Mouse (Mus musculus) forebrain, embryonic 11.5 days (tissue): Measurements from ENCODE around the gene Sdk1. TPM values are rescaled to one million over a fixed set of nuclear protein-coding genes. Genes with fewer than 3 reads are reported as not detected.

Experiments
- ATAC-seq: fragments of 200-750 bp; cut with Nextera tagmentation; replicated peaks from 2 replicates; pipeline ENCODE4 v1.8.0; 2017; ENCODE audit warnings: moderate TSS enrichment; ENCODE audit not compliant: low FRiP score
- DNase-seq: peaks from one replicate; pipeline ENCODE4 v3.0.0-alpha.2; 2017; ENCODE audit warnings: low spot score
- H3K27ac ChIP-seq: fragments of 300-500 bp; sonication (generic); 2 replicates; pipeline ENCODE4 v1.5.1; 2014; ENCODE audit warnings: low read depth, low read length
- H3K27me3 ChIP-seq: fragments of 300-500 bp; sonication (generic); 2 replicates; pipeline ENCODE4 v1.6.1; 2014; ENCODE audit warnings: mild to moderate bottlenecking, low read length, mixed read lengths; ENCODE audit not compliant: control insufficient read depth, insufficient read depth
- H3K36me3 ChIP-seq: fragments of 300-500 bp; sonication (generic); 2 replicates; pipeline ENCODE4 v1.6.1; 2014; ENCODE audit warnings: mild to moderate bottlenecking, low read length, moderate library complexity, mixed read lengths; ENCODE audit not compliant: control insufficient read depth, insufficient read depth
- H3K4me1 ChIP-seq: fragments of 300-500 bp; sonication (generic); replicated peaks from 2 replicates; pipeline ENCODE4 v1.6.1; 2014; ENCODE audit warnings: low read length, mixed read lengths; ENCODE audit not compliant: control insufficient read depth, insufficient read depth
- H3K4me2 ChIP-seq: fragments of 300-500 bp; sonication (generic); 2 replicates; pipeline ENCODE4 v1.6.1; 2014; ENCODE audit warnings: low read depth, mild to moderate bottlenecking, low read length, moderate library complexity, mixed read lengths; ENCODE audit not compliant: severe bottlenecking
- H3K4me3 ChIP-seq: fragments of 300-500 bp; sonication (generic); 2 replicates; pipeline ENCODE4 v1.5.1; 2014; ENCODE audit warnings: low read depth, low read length
- H3K9ac ChIP-seq: fragments of 300-500 bp; sonication (generic); 2 replicates; pipeline ENCODE4 v1.6.1; 2014; ENCODE audit warnings: low read length
- H3K9me3 ChIP-seq: fragments of 300-500 bp; sonication (generic); 2 replicates; pipeline ENCODE4 v1.6.1; 2016; ENCODE audit warnings: low read length, mixed read lengths; ENCODE audit not compliant: control insufficient read depth
- WGBS: fragments of 180-500 bp; shearing (Covaris S2); extraction: QIAGEN DNeasy Blood & Tissue Kit; methylation state at CpG from one replicate; pipeline ENCODE4 v1.1.7; 2014; 5-methylcytosine and 5-hydroxymethylcytosine counted together
- polyA plus RNA-seq: library from polyadenylated mRNA; unstranded; fragments of >200 nt; fragmentation: Nextera tagmentation; extraction: Ambion mirVana; gene quantifications from 2 replicates; pipeline ENCODE4 v1.2.1, GENCODE M21; 2014

Sdk1 gene
- polyA plus RNA-seq, 1 experiment from 2014 or later = 0.64 TPM

DNA sequence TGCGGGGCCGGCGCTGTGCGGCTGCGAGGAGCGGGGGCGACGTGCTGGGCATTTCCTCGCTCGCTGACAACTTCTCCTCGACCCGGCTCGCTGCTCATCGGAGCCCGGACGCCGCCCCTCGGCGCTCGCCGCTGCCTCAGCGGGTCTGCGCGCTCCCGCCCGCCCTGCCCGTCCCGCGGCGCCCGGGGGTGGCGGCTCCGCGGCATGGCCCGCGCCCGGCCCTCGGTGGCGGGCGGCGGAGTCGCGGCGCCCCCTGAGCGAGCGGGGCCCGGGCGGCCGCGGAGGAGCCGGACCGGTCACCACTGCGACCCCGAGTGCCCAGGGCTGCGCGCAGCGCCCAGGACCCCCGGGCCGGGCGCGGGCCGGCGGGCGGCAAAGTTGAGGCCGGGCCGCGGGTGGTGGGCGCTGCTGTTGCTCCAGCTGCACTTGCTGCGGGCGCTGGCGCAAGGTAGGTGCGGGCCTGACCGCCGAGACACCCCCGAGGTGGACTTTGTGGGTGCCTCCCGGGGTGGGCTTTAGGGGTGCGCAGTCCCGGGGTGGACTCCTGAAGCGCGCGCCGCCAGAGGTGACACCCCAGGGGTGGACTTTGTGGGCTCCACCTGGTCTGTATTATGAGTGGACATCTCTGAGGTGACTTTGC, 475 bp downstream of the Sdk1 start:
- ATAC-seq = peak; percentile 67; the same call in 1 of the 2 replicates
- peaks cover 32% of the 10 kb centered on the region for H3K27me3 ChIP-seq

DNA sequence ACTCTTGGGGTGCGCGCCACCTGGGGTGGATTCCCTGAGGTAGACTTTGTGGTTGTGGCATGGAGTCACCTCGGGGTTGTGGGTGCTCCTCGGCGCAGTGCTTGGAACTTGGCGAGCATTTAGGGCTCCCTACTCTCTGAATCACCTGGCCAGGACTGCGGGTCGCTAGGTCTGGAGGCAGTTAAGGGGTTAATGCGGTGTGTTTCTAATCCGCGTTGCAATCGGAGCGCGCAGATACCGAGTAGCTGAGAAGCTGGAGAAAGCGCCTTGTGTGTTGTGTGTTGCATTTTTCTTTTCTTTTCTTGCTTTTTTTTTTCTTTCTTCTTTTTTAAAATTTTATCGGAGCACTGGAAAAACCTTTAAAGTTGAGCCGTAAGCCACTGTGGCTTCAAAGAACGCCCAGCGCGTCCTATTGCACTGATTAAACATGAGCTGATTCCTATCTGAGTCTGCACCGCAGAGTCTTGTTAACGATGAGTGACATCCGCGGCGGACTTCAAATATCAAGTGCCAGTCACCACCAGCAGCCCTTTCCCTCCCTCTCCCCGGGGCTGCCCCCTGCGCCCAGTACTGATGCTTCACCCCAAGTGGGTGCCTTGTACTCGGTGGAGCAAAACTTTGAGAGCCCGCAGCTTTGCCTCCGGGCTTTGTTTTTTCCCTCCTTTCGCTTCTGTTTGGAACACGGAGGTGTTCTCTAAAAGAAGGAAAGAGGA, 2.1 kb downstream of the Sdk1 start:
- peaks cover 21% of the 10 kb centered on the region for H3K4me1 ChIP-seq
- peaks cover 32% of the 10 kb centered on the region for H3K27me3 ChIP-seq
- no peak overlapping the region for H3K27ac ChIP-seq
- H3K4me3 ChIP-seq = peak overlapping the region; percentile 28
- ATAC-seq (no peak), DNase-seq (peak; percentile 62)
- WGBS = 2% methylated on average over 33 of the region's 33 CpGs
- no peaks in the 10 kb centered on the region for H3K9me3 ChIP-seq
- no peak overlapping the region for H3K9ac ChIP-seq
- peak overlapping the region; percentile 62 for H3K4me2 ChIP-seq
- no peaks in the 10 kb centered on the region for H3K36me3 ChIP-seq

More for the DNA sequence above, 475 bp downstream of the Sdk1 start:
- Histone ChIP-seq H3K4me3 (peak overlapping the region; percentile 67), H3K4me2 (peak overlapping the region; percentile 98), H3K9me3 (no peaks in the 10 kb centered on the region), H3K36me3 (no peaks in the 10 kb centered on the region), H3K27ac (no peak overlapping the region), H3K4me1 (peaks cover 21% of the 10 kb centered on the region), H3K9ac (peak overlapping the region; percentile 72)
- DNase-seq = peak; percentile 67
- under 1% methylated on average over 80 of the region's 82 CpGs for WGBS

DNA sequence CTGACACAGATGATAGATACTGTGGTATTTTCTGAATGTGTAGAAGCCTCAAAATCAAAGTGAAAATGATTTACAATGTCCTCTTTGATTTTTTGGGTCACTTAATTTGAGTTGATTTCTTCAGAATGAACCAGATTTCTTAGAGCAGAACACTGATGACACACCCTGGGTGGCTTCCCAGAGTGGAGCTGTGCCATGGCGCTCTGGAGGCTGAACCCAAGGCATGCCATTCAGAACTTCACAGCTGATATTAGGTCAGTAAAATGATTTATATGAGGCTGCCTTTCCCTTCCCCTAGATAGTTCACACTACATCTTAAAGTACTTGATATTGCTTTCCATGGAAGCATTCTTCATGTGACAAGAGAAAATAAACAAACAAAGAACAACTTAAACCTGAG, 23.0 kb downstream of the Sdk1 start:
- no peak overlapping the region for H3K27ac ChIP-seq
- no peak overlapping the region for H3K4me2 ChIP-seq
- no peaks in the 10 kb centered on the region for H3K9me3 ChIP-seq
- WGBS = 93% methylated on average over 1 of the region's 1 CpGs
- H3K36me3 ChIP-seq = no peaks in the 10 kb centered on the region
- H3K27me3 ChIP-seq = no peaks in the 10 kb centered on the region
- H3K4me1 ChIP-seq = no peaks in the 10 kb centered on the region
- no peak overlapping the region for H3K4me3 ChIP-seq
- DNase-seq (no peak), ATAC-seq (no peak)
- H3K9ac ChIP-seq = no peak overlapping the region

GRCm38 (mm10) chr5:141277112-141277511, 35.8 kb downstream of the Sdk1 start:
- no peak for DNase-seq
- H3K9ac ChIP-seq = no peak overlapping the region

DNA sequence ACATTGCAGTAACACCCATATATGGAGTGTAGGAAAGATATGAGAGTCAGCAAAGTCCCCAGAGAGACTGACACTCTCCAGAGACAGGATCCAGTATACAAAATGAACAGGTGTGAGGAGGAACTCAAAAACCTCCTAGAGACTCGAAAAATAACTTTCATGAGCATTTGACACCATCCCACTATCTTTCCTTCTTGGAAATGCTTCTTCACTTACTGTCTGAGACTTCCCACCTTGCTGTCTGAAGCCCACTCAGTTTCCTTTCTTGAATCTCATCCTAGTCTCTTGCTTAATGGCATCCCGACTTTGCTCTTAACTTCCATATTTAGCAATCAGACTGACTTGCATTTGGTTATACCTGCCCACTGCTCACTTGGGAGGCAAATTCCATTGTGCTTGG, 40.5 kb downstream of the Sdk1 start:
- H3K4me1 ChIP-seq = no peaks in the 10 kb centered on the region
- ATAC-seq (no peak), DNase-seq (no peak)
- no peak overlapping the region for H3K27ac ChIP-seq
- WGBS = 66% methylated on average over 2 of the region's 2 CpGs
- H3K36me3 ChIP-seq = no peaks in the 10 kb centered on the region
- H3K9ac ChIP-seq = no peak overlapping the region
- H3K9me3 ChIP-seq = no peaks in the 10 kb centered on the region
- H3K4me3 ChIP-seq = no peak overlapping the region
- no peak overlapping the region for H3K4me2 ChIP-seq
- H3K27me3 ChIP-seq = no peaks in the 10 kb centered on the region

More at GRCm38 (mm10) chr5:141277112-141277511, 35.8 kb downstream of the Sdk1 start:
- 90% methylated on average over 6 of the region's 6 CpGs for WGBS
- Histone ChIP-seq H3K4me3 (no peak overlapping the region), H3K27ac (no peak overlapping the region), H3K4me1 (no peaks in the 10 kb centered on the region), H3K27me3 (no peaks in the 10 kb centered on the region), H3K36me3 (no peaks in the 10 kb centered on the region), H3K4me2 (no peak overlapping the region), H3K9me3 (no peaks in the 10 kb centered on the region)
- no peak for ATAC-seq

GRCm38 (mm10) chr5:141289611-141290010, 48.3 kb downstream of the Sdk1 start:
- Histone ChIP-seq H3K27ac (no peak overlapping the region), H3K9ac (no peak overlapping the region)
- ATAC-seq = no peak

DNA sequence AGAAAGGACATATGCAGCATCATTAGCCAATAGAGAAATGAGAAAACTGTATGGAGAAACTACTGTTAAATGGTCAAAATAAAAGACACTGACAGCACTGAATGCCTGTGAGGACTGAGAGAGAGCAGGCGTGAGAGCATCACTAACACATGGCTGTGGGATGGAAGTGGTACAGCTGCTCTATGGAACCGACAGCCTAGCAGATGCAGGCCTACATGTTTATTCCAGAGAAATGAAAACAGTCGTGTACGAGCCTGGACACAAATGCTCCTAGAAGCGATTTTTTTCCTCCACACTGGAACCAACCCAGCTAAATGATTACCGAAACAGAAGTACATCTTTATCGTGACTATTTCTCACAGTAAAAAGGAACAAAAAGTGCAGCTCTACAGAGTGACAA, 54.0 kb downstream of the Sdk1 start:
- 89% methylated on average over 7 of the region's 7 CpGs for WGBS
- Histone ChIP-seq H3K36me3 (no peaks in the 10 kb centered on the region), H3K4me1 (no peaks in the 10 kb centered on the region), H3K4me2 (no peak overlapping the region), H3K27me3 (no peaks in the 10 kb centered on the region), H3K9ac (no peak overlapping the region), H3K27ac (no peak overlapping the region), H3K4me3 (no peak overlapping the region), H3K9me3 (no peaks in the 10 kb centered on the region)
- ATAC-seq = no peak
- no peak for DNase-seq

More at GRCm38 (mm10) chr5:141289611-141290010, 48.3 kb downstream of the Sdk1 start:
- H3K27me3 ChIP-seq = no peaks in the 10 kb centered on the region
- H3K4me3 ChIP-seq = no peak overlapping the region
- DNase-seq = no peak
- H3K4me1 ChIP-seq = no peaks in the 10 kb centered on the region
- no peak overlapping the region for H3K4me2 ChIP-seq
- H3K9me3 ChIP-seq = no peaks in the 10 kb centered on the region
- no peaks in the 10 kb centered on the region for H3K36me3 ChIP-seq

- Histone ChIP-seq H3K4me2 (no peak overlapping the region), H3K27ac (no peak overlapping the region), H3K4me1 (no peaks in the 10 kb centered on the region), H3K9me3 (no peaks in the 10 kb centered on the region), H3K9ac (no peak overlapping the region), H3K36me3 (no peaks in the 10 kb centered on the region), H3K4me3 (no peak overlapping the region), H3K27me3 (no peaks in the 10 kb centered on the region)
- 84% methylated on average over 4 of the region's 4 CpGs for WGBS
- DNase-seq (no peak), ATAC-seq (no peak)
These were observed 61.0 kb downstream of the Sdk1 start for GRCm38 (mm10) chr5:141302287-141302694.

DNA sequence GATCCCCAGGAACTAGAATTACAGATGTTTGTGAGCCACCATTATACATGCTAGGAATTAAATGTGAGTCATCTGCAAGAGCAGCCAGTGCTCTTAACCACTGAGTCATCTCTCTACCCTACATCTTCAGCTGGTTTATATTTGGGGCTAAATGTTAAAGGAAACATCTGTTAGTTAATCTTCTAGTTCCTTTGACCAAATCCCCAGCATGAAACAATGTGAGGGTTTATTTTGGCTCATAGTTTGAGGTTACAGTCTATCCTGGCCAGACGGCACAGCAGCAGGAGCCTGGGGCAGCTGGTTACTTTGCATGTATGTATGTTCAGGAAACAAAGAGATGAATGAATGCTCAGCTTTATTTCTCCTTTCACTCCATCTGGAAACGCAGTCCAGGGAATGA, 62.5 kb downstream of the Sdk1 start:
- 66% methylated on average over 2 of the region's 2 CpGs for WGBS

More for the DNA sequence above, 62.5 kb downstream of the Sdk1 start:
- no peak overlapping the region for H3K4me2 ChIP-seq
- DNase-seq = no peak
- H3K27me3 ChIP-seq = no peaks in the 10 kb centered on the region
- no peak overlapping the region for H3K9ac ChIP-seq
- H3K9me3 ChIP-seq = no peaks in the 10 kb centered on the region
- H3K36me3 ChIP-seq = no peaks in the 10 kb centered on the region
- no peak overlapping the region for H3K27ac ChIP-seq
- H3K4me3 ChIP-seq = no peak overlapping the region
- no peaks in the 10 kb centered on the region for H3K4me1 ChIP-seq
- ATAC-seq = no peak
